Mouse (Mus musculus) embryonic facial prominence, embryonic 15.5 days (tissue): ENCODE results near the gene Casp6. TPM values are rescaled to one million over a fixed set of nuclear protein-coding genes. Genes with fewer than 3 reads are reported as not detected.

Source experiments
- ATAC-seq: fragments of 200-750 bp; cut with Nextera tagmentation; 2 replicates; pipeline ENCODE4 v1.8.0; 2017; ENCODE audit warnings: low read depth, moderate TSS enrichment; ENCODE audit not compliant: insufficient number of reproducible peaks, low FRiP score, low TSS enrichment
- H3K27ac ChIP-seq: fragments of 300-500 bp; sonication (generic); replicated peaks from 2 replicates; pipeline ENCODE4 v1.5.1; 2015; ENCODE audit warnings: mild to moderate bottlenecking, inconsistent platforms
- H3K27me3 ChIP-seq: fragments of 300-500 bp; sonication (generic); 2 replicates; pipeline ENCODE4 v1.6.1; 2015; ENCODE audit warnings: inconsistent platforms
- H3K36me3 ChIP-seq: fragments of 300-500 bp; sonication (generic); 2 replicates; pipeline ENCODE4 v1.6.1; 2015; ENCODE audit warnings: mild to moderate bottlenecking, inconsistent platforms
- H3K4me1 ChIP-seq: fragments of 300-500 bp; sonication (generic); 2 replicates; pipeline ENCODE4 v1.6.1; 2015; ENCODE audit warnings: inconsistent platforms
- H3K4me2 ChIP-seq: fragments of 300-500 bp; sonication (generic); replicated peaks from 2 replicates; pipeline ENCODE4 v1.6.1; 2015; ENCODE audit warnings: mild to moderate bottlenecking, inconsistent platforms
- H3K4me3 ChIP-seq: fragments of 300-500 bp; sonication (generic); replicated peaks from 2 replicates; pipeline ENCODE4 v1.5.1; 2015; ENCODE audit warnings: mild to moderate bottlenecking, inconsistent platforms
- H3K9ac ChIP-seq: fragments of 300-500 bp; sonication (generic); 2 replicates; pipeline ENCODE4 v1.6.1; 2015; ENCODE audit warnings: inconsistent platforms
- H3K9me3 ChIP-seq: fragments of 300-500 bp; sonication (generic); replicated peaks from 2 replicates; pipeline ENCODE4 v1.6.1; 2016; ENCODE audit warnings: inconsistent platforms
- WGBS: fragments of 180-500 bp; shearing (Covaris S2); methylation state at CpG from one replicate; pipeline ENCODE4 v1.1.7; 2015; 5-methylcytosine and 5-hydroxymethylcytosine counted together
- polyA plus RNA-seq: library from polyadenylated mRNA; unstranded; fragments of >200 nt; fragmentation: Nextera tagmentation; extraction: Ambion mirVana; gene quantifications from 2 replicates; pipeline ENCODE4 v1.2.1, GENCODE M21; 2015

Gene Casp6
- polyA plus RNA-seq = 65.9 and 67.7 TPM in 2 replicates

- Histone ChIP-seq H3K4me1 (peaks cover 15% of the 10 kb centered on the region), H3K4me3 (peak within 1 kb of the TSS; percentile 65), H3K9ac (peak within 1 kb of the TSS; percentile 69), H3K4me2 (peak within 1 kb of the TSS; percentile 70), H3K9me3 (no peaks in the 10 kb centered on the region), H3K36me3 (peaks cover 5% of the 10 kb centered on the region; the same call in 1 of the 2 replicates), H3K27ac (peak within 1 kb of the TSS; percentile 77), H3K27me3 (no peaks in the 10 kb centered on the region)
- under 1% methylated on average over 34 of the region's 34 CpGs for WGBS
- peak; percentile 96 for ATAC-seq
Measured at GRCm38 (mm10) chr3:129901271-129901809, at the start of gene Casp6. Gene Casp6, plus strand, starts transcription at chr3:129901425.

- ATAC-seq = no peak
- H3K4me1 ChIP-seq = no peaks in the 10 kb centered on the region
- no peaks in the 10 kb centered on the region for H3K36me3 ChIP-seq
- H3K27ac ChIP-seq = no peak overlapping the region
- H3K9ac ChIP-seq = no peak overlapping the region
- no peak overlapping the region for H3K4me2 ChIP-seq
- H3K4me3 ChIP-seq = no peak overlapping the region
- no peaks in the 10 kb centered on the region for H3K27me3 ChIP-seq
- no peaks in the 10 kb centered on the region for H3K9me3 ChIP-seq
- WGBS = 66% methylated on average over 2 of the region's 2 CpGs
Measured at GRCm38 (mm10) chr3:129862592-129862991, 38.6 kb upstream of the Casp6 start.

- Histone ChIP-seq H3K4me3 (no peak overlapping the region), H3K36me3 (no peaks in the 10 kb centered on the region), H3K4me1 (no peaks in the 10 kb centered on the region), H3K9me3 (no peaks in the 10 kb centered on the region), H3K9ac (no peak overlapping the region), H3K27ac (no peak overlapping the region), H3K27me3 (no peaks in the 10 kb centered on the region), H3K4me2 (no peak overlapping the region)
- WGBS = 54% methylated on average over 14 of the region's 14 CpGs
- no peak for ATAC-seq
Measured at GRCm38 (mm10) chr3:129863698-129864097, 37.5 kb upstream of the Casp6 start.

- Histone ChIP-seq H3K27me3 (no peaks in the 10 kb centered on the region), H3K27ac (no peak overlapping the region), H3K36me3 (no peaks in the 10 kb centered on the region), H3K4me2 (no peak overlapping the region), H3K4me3 (no peak overlapping the region), H3K4me1 (peaks cover 12% of the 10 kb centered on the region), H3K9ac (no peak overlapping the region), H3K9me3 (no peaks in the 10 kb centered on the region)
- WGBS = 78% methylated on average over 10 of the region's 10 CpGs
- ATAC-seq = no peak
Measured at GRCm38 (mm10) chr3:129877327-129877726, 23.9 kb upstream of the Casp6 start.

GRCm38 (mm10) chr3:129878405-129879021, 22.7 kb upstream of the Casp6 start, which contains the start of gene Pla2g12a:
Gene Pla2g12a, plus strand, starts transcription at chr3:129878606.
- Histone ChIP-seq H3K4me1 (peaks cover 12% of the 10 kb centered on the region), H3K4me3 (peak within 1 kb of the TSS; percentile 63), H3K27me3 (no peaks in the 10 kb centered on the region), H3K36me3 (no peaks in the 10 kb centered on the region), H3K27ac (0 out of 2 replicates have a peak within 1 kb of the TSS, but pooled peaks have one; percentile 23), H3K9me3 (no peaks in the 10 kb centered on the region), H3K9ac (peak within 1 kb of the TSS; percentile 37), H3K4me2 (peak within 1 kb of the TSS; percentile 92)
- under 1% methylated on average over 64 of the region's 66 CpGs for WGBS
- ATAC-seq = peak; percentile 88

GRCm38 (mm10) chr3:129879131-129879757, 22.0 kb upstream of the Casp6 start:
- Histone ChIP-seq H3K9me3 (no peaks in the 10 kb centered on the region), H3K36me3 (no peaks in the 10 kb centered on the region), H3K27ac (0 out of 2 replicates have a peak overlapping the region, but pooled peaks have one; percentile 23), H3K27me3 (no peaks in the 10 kb centered on the region), H3K4me1 (peaks cover 12% of the 10 kb centered on the region), H3K4me3 (peak overlapping the region; percentile 63), H3K9ac (peak overlapping the region; percentile 37), H3K4me2 (peak overlapping the region; percentile 92)
- WGBS = under 1% methylated on average over 25 of the region's 25 CpGs
- ATAC-seq = peak; percentile 59

GRCm38 (mm10) chr3:129879913-129880312, 21.3 kb upstream of the Casp6 start:
- Histone ChIP-seq H3K27me3 (no peaks in the 10 kb centered on the region), H3K27ac (no peak overlapping the region), H3K36me3 (no peaks in the 10 kb centered on the region), H3K4me1 (peaks cover 12% of the 10 kb centered on the region), H3K4me3 (no peak overlapping the region), H3K4me2 (peak overlapping the region; percentile 92; the same call in 1 of the 2 replicates), H3K9ac (no peak overlapping the region), H3K9me3 (no peaks in the 10 kb centered on the region)
- no peak for ATAC-seq
- 68% methylated on average over 2 of the region's 2 CpGs for WGBS

GRCm38 (mm10) chr3:129880925-129881593, 20.2 kb upstream of the Casp6 start:
- Histone ChIP-seq H3K27ac (no peak overlapping the region), H3K4me2 (no peak overlapping the region), H3K27me3 (no peaks in the 10 kb centered on the region), H3K4me1 (peaks cover 12% of the 10 kb centered on the region), H3K9me3 (no peaks in the 10 kb centered on the region), H3K36me3 (no peaks in the 10 kb centered on the region), H3K4me3 (no peak overlapping the region), H3K9ac (no peak overlapping the region)
- ATAC-seq = no peak
- WGBS = 64% methylated on average over 8 of the region's 8 CpGs

GRCm38 (mm10) chr3:129885577-129885976, 15.6 kb upstream of the Casp6 start:
- Histone ChIP-seq H3K9me3 (no peaks in the 10 kb centered on the region), H3K9ac (no peak overlapping the region), H3K4me2 (no peak overlapping the region), H3K36me3 (no peaks in the 10 kb centered on the region), H3K4me1 (no peaks in the 10 kb centered on the region), H3K27me3 (no peaks in the 10 kb centered on the region), H3K27ac (no peak overlapping the region), H3K4me3 (no peak overlapping the region)
- ATAC-seq = no peak
- WGBS = 86% methylated on average over 9 of the region's 9 CpGs

GRCm38 (mm10) chr3:129886430-129886829, 14.8 kb upstream of the Casp6 start:
- WGBS = 74% methylated on average over 5 of the region's 5 CpGs
- Histone ChIP-seq H3K9me3 (no peaks in the 10 kb centered on the region), H3K4me1 (no peaks in the 10 kb centered on the region), H3K36me3 (no peaks in the 10 kb centered on the region), H3K4me2 (no peak overlapping the region), H3K9ac (no peak overlapping the region), H3K27ac (no peak overlapping the region), H3K27me3 (no peaks in the 10 kb centered on the region), H3K4me3 (no peak overlapping the region)
- ATAC-seq = no peak
